Mouse (Mus musculus): ENCODE measurements around the gene Sdr9c7. TPM values are rescaled to one million over a fixed set of nuclear protein-coding genes. Genes with fewer than 3 reads are reported as not detected.
A peak's percentile ranks its signal among the peaks of the same experiment; 100 is the strongest.

Sdr9c7 gene
- total RNA-seq, 2 experiments from 2014 or later = not detected

GRCm38 (mm10) chr10:127951821-127952220 lies 53.5 kb downstream of the Sdr9c7 start:
- intact Hi-C loops (cut with DNase I) = loop anchor here (10.0 kb wide), 1 partner anchor 233 kb away; the partner anchor contains the start of gene Rbms2

DNA sequence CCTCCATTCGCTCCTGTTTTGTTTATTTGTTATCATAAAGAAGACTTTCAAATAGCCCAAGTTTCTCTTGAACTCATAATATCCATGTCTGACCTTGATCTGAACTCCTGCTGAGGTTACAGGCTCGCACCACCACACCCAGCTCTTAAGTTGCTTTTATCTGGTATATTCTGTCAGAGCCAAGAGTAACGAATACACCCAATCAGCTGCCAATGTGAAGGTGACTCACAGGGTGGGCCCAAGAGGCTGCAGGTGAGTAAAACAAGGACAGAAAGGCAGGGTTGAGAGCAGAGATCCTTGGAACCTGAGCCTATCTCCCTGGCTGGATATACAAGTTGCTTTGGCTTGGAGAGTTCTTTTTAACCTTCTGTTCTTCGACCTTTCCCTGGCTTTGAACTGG lies 56.7 kb downstream of the Sdr9c7 start:
- intact Hi-C loops (cut with DNase I) = loop anchor here (5.0 to 10.0 kb wide), 2 partner anchors 52 to 230 kb away; partner anchors contain the start of genes Hsd17b6 and Rbms2
- no peak for DNase-seq (ENCODE audit: low spot score in 2 of 2)

More at GRCm38 (mm10) chr10:127951821-127952220, 53.5 kb downstream of the Sdr9c7 start:
- no peak for DNase-seq (ENCODE audit: low spot score in 2 of 2)

DNA sequence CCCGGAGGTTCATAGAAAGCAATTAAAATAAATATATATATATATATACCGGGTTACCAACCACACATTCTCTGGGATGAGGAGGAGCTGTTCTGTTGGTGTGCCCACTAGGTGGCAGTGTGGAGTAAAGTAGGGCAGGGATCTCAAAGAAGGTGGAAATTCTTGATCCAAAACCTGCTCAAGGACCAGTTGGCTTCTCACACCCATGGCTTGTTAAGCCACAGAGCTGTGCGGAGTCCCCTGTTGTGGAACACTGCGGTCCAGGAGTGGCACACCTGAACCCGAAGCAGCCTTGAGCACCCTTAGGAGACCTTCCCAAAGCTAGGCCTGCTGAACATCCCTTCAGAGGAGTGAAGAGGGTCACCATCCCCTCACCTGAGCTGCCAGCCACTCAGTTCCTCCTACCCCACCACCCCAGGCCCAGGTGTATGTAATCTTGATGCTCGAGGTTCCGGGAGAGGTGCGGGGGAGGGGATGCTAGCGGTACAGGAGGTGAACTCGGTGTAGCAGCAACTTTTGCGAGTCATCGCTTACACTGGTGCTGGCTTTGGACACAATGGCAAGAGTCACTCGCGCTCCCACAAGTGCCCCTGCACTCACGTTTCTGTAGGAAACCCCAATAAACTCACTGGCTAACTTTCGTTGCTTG lies 58.0 kb downstream of the Sdr9c7 start:
- intact Hi-C loops (cut with DNase I) = loop anchor here (5.0 to 10.0 kb wide), 2 partner anchors 51 to 229 kb away; partner anchors contain the start of genes Hsd17b6 and Rbms2
- peak; percentile 50 to 75 for DNase-seq (ENCODE audit: low spot score in 2 of 2)

- intact Hi-C loops (cut with DNase I) = loop anchor here (5.0 to 10.0 kb wide), 2 partner anchors 48 to 226 kb away; partner anchors contain the start of genes Hsd17b6 and Rbms2
- no peak for DNase-seq (ENCODE audit: low spot score in 2 of 2)
Measured at GRCm38 (mm10) chr10:127959161-127959679, 60.9 kb downstream of the Sdr9c7 start.

Other genes starting within 250 kb of the Sdr9c7 start
- 1 to 10 TPM; 3.9 to 4.6 TPM for gene Nemp1, start 231.6 kb upstream of the Sdr9c7 start, total RNA-seq (2021)
- gene Nab2, start 229.9 kb upstream of the Sdr9c7 start, total RNA-seq (2021) = 10 to 100 TPM; 35.2 to 40.7 TPM
- gene Myo1a, start 193.3 kb upstream of the Sdr9c7 start, total RNA-seq (2021) = under 1 TPM; 0.21 to 0.51 TPM
- gene Tac2, start 174.0 kb upstream of the Sdr9c7 start, total RNA-seq (2021) = 10 to 100 TPM; 15.3 to 21.0 TPM
- gene Zbtb39, start 159.0 kb upstream of the Sdr9c7 start, total RNA-seq (2021) = 1 to 10 TPM; 8.5 to 8.8 TPM
- gene Gpr182, start 146.8 kb upstream of the Sdr9c7 start, total RNA-seq (2021) = 1 to 10 TPM; 1.3 to 1.5 TPM
- gene Rdh1, start 138.8 kb upstream of the Sdr9c7 start, total RNA-seq (2021) = under 1 TPM; 0.18 to 0.21 TPM
- gene Rdh16f1, start 138.7 kb upstream of the Sdr9c7 start, total RNA-seq (2021) = not detected
- gene Rdh9, start 122.1 kb upstream of the Sdr9c7 start, total RNA-seq (2021) = under 1 TPM; 0.87 to 0.94 TPM
- not detected for gene Rdh16, start 97.4 kb upstream of the Sdr9c7 start, total RNA-seq (2021)
- gene Rdh19, start 48.6 kb upstream of the Sdr9c7 start, total RNA-seq (2021) = not detected
- gene Rdh16f2, start 32.0 kb upstream of the Sdr9c7 start, total RNA-seq (2021) = not detected
- gene Rdh7, start 9.7 kb upstream of the Sdr9c7 start, total RNA-seq (2021) = not detected
- gene Hsd17b6, start 109.1 kb downstream of the Sdr9c7 start, total RNA-seq (2021) = not detected
- 1 to 10 TPM; 6.4 to 7.2 TPM for gene Prim1, start 116.7 kb downstream of the Sdr9c7 start, total RNA-seq (2021)
- gene Naca, start 137.1 kb downstream of the Sdr9c7 start, total RNA-seq (2021) = 100 to 1,000 TPM; 306 to 320 TPM
- 100 to 1,000 TPM; 131 to 134 TPM for gene Ptges3, start 160.4 kb downstream of the Sdr9c7 start, total RNA-seq (2021)
- 1,000 to 10,000 TPM; 1,697 to 1,804 TPM for gene Atp5b, start 184.8 kb downstream of the Sdr9c7 start, total RNA-seq (2021)
- 10 to 100 TPM; 30.6 to 32.4 TPM for gene Baz2a, start 193.1 kb downstream of the Sdr9c7 start, total RNA-seq (2021)

All from left cerebral cortex, postnatal 14 days (tissue).